Mouse (Mus musculus): ENCODE results near the gene Snrpg. TPM values are rescaled to one million over a fixed set of nuclear protein-coding genes. Genes with fewer than 3 reads are reported as not detected.
A peak's percentile ranks its signal among the peaks of the same experiment; 100 is the strongest.
"Not testable (repeated sequence)": the region's sequence is repeated elsewhere in the genome, so short reads cannot be mapped to it uniquely, and the experiment has no call there.

The Snrpg gene
- polyA plus RNA-seq, 1 experiment, result 60.5 TPM

GRCm38 (mm10) chr6:86366125-86366852 lies 4.8 kb upstream of the Snrpg start:
- H3K4me3 ChIP-seq (ENCODE audit: insufficient read depth, low read length), result peak overlapping the region; percentile 60
- H3K27ac ChIP-seq (ENCODE audit: insufficient read depth, low read length), result peak overlapping the region; percentile 61
- TF ChIP-seq CTCF (IDR thresholded peaks at IDR 0.05; ENCODE audit: extremely low read depth, insufficient read depth, low read length) (no peak), POLR2A (IDR thresholded peaks at IDR 0.05; ENCODE audit: extremely low read depth, insufficient read depth, low read length) (no peak)

DNA sequence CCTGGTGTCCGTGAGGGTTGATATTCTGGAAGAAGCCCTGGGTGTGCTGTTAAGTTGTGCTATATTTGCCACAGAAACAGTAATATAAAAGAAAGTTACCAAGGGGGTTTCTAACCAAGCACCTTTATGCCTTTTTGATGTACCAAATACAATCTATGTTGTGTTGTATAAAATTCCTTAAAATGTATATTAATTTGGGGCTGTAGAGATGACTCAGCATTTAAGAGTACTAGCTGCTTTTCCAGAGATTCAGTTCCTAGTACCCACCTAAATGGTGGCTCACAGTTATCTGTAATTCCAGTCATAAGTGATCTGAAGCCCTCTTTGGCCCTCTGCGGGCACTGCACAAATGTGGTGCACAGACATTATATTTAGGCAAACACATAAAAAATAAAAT lies 4.3 kb upstream of the Snrpg start:
- H3K4me1 ChIP-seq (ENCODE audit: control insufficient read depth, insufficient read depth, low read length), result 0 out of 2 replicates have a peak, but pooled peaks cover 2% of the 10 kb centered on the region
- H3K4me3 ChIP-seq (ENCODE audit: insufficient read depth, low read length), result no peak overlapping the region; the same call in 1 of the 2 replicates
- no peak overlapping the region for H3K27ac ChIP-seq (ENCODE audit: insufficient read depth, low read length)
- no peak for TF ChIP-seq CTCF (IDR thresholded peaks at IDR 0.05; ENCODE audit: extremely low read depth, insufficient read depth, low read length)

More at GRCm38 (mm10) chr6:86366125-86366852, 4.8 kb upstream of the Snrpg start:
- 0 out of 2 replicates have a peak, but pooled peaks cover 2% of the 10 kb centered on the region for H3K4me1 ChIP-seq (ENCODE audit: control insufficient read depth, insufficient read depth, low read length)

GRCm38 (mm10) chr6:86368479-86368878 lies 2.6 kb upstream of the Snrpg start:
- TF ChIP-seq CTCF (IDR thresholded peaks at IDR 0.05; ENCODE audit: extremely low read depth, insufficient read depth, low read length), result no peak
- no peak for TF ChIP-seq POLR2A (IDR thresholded peaks at IDR 0.05; ENCODE audit: extremely low read depth, insufficient read depth, low read length)
- H3K4me1 ChIP-seq (ENCODE audit: control insufficient read depth, insufficient read depth, low read length), result 0 out of 2 replicates have a peak, but pooled peaks cover 2% of the 10 kb centered on the region
- H3K27ac ChIP-seq (ENCODE audit: insufficient read depth, low read length), result no peak overlapping the region
- no peak overlapping the region for H3K4me3 ChIP-seq (ENCODE audit: insufficient read depth, low read length)

GRCm38 (mm10) chr6:86370093-86370713 lies 901 bp upstream of the Snrpg start:
- H3K4me1 ChIP-seq (ENCODE audit: control insufficient read depth, insufficient read depth, low read length), result 0 out of 2 replicates have a peak, but pooled peaks cover 2% of the 10 kb centered on the region
- TF ChIP-seq POLR2A (IDR thresholded peaks at IDR 0.05; ENCODE audit: extremely low read depth, insufficient read depth, low read length) (no peak), CTCF (IDR thresholded peaks at IDR 0.05; ENCODE audit: extremely low read depth, insufficient read depth, low read length) (no peak)
- no peak overlapping the region; the same call in 1 of the 2 replicates for H3K4me3 ChIP-seq (ENCODE audit: insufficient read depth, low read length)
- H3K27ac ChIP-seq (ENCODE audit: insufficient read depth, low read length), result no peak overlapping the region

GRCm38 (mm10) chr6:86371340-86371911 lies 322 bp downstream of the Snrpg start:
- Histone ChIP-seq H3K4me1 (ENCODE audit: control insufficient read depth, insufficient read depth, low read length) (0 out of 2 replicates have a peak, but pooled peaks cover 2% of the 10 kb centered on the region), H3K27ac (ENCODE audit: insufficient read depth, low read length) (no peak overlapping the region), H3K4me3 (ENCODE audit: insufficient read depth, low read length) (peak overlapping the region; percentile 80)
- TF ChIP-seq POLR2A (IDR thresholded peaks at IDR 0.05; ENCODE audit: extremely low read depth, insufficient read depth, low read length), result peak; percentile 97
- TF ChIP-seq CTCF (IDR thresholded peaks at IDR 0.05; ENCODE audit: extremely low read depth, insufficient read depth, low read length), result no peak

GRCm38 (mm10) chr6:86371950-86372516 lies 929 bp downstream of the Snrpg start:
- Histone ChIP-seq H3K27ac (ENCODE audit: insufficient read depth, low read length) (no peak overlapping the region), H3K4me3 (ENCODE audit: insufficient read depth, low read length) (peak overlapping the region; percentile 80), H3K4me1 (ENCODE audit: control insufficient read depth, insufficient read depth, low read length) (0 out of 2 replicates have a peak, but pooled peaks cover 2% of the 10 kb centered on the region)
- TF ChIP-seq POLR2A (IDR thresholded peaks at IDR 0.05; ENCODE audit: extremely low read depth, insufficient read depth, low read length), result no peak
- no peak for TF ChIP-seq CTCF (IDR thresholded peaks at IDR 0.05; ENCODE audit: extremely low read depth, insufficient read depth, low read length)

- TF ChIP-seq CTCF (IDR thresholded peaks at IDR 0.05; ENCODE audit: extremely low read depth, insufficient read depth, low read length) (no peak), POLR2A (IDR thresholded peaks at IDR 0.05; ENCODE audit: extremely low read depth, insufficient read depth, low read length) (no peak)
- H3K27ac ChIP-seq (ENCODE audit: insufficient read depth, low read length), result no peak overlapping the region
- 0 out of 2 replicates have a peak, but pooled peaks cover 2% of the 10 kb centered on the region for H3K4me1 ChIP-seq (ENCODE audit: control insufficient read depth, insufficient read depth, low read length)
- H3K4me3 ChIP-seq (ENCODE audit: insufficient read depth, low read length), result no peak overlapping the region
Observed at GRCm38 (mm10) chr6:86373556-86373955, 2.5 kb downstream of the Snrpg start.

DNA sequence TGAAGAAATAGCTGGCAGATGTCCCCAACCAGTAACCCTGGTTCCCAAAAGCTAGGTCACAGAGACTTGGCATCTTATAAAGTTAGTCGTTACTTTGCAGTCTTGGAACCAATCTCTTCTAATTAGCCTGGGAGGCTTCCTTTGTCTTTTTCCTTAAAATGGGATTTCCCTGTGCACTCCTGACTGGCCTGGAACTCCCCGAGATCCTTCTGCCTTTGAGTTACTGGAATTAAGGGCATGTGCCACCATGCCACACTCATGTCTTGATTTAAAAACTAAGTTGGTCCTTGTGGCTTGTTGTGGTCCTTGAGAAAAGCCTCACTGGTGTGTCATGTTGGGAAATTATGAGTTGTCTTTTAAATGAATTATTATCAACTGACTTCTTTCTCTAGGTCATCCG lies 7.2 kb downstream of the Snrpg start:
- TF ChIP-seq POLR2A (IDR thresholded peaks at IDR 0.05; ENCODE audit: extremely low read depth, insufficient read depth, low read length), result no peak
- no peak for TF ChIP-seq CTCF (IDR thresholded peaks at IDR 0.05; ENCODE audit: extremely low read depth, insufficient read depth, low read length)
- H3K4me3 ChIP-seq (ENCODE audit: insufficient read depth, low read length), result no peak overlapping the region
- H3K4me1 ChIP-seq (ENCODE audit: control insufficient read depth, insufficient read depth, low read length), result no peaks in the 10 kb centered on the region
- no peak overlapping the region for H3K27ac ChIP-seq (ENCODE audit: insufficient read depth, low read length)

- H3K27ac ChIP-seq (ENCODE audit: insufficient read depth, low read length); H3K4me1 ChIP-seq (ENCODE audit: control insufficient read depth, insufficient read depth, low read length); H3K4me3 ChIP-seq (ENCODE audit: insufficient read depth, low read length): not testable (repeated sequence)
Observed at GRCm38 (mm10) chr6:86380112-86380511, 9.0 kb downstream of the Snrpg start.

Measured in cortical plate, adult 2 months (tissue).